ENCODE assay signal across 14 mouse cellular contexts in the genomic region with DNA sequence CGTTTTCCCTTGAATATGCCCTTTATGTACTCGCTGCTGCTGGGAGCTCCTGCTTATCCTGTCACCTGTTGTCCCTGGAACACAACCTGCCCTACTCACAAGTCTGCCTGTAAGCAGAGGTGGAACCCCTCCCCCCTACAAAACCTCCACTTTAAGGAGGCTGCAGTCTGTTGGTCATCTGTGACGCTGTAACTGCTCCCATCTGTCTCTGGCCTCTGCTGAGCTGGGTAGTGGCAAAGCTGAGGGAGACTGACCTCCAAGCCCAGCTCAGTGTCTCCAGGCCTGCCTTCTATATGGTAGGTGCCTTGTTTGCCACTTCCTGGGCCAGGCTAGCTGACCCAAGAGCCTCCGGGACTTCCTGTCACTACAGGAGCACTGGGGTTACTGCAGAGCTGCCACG.
DNase-seq lines count a peak whose midpoint lies in the region; ATAC-seq and TF ChIP-seq lines count a peak whose summit lies in the region.
"Had no signal": no experiment of that assay in that cellular context is flagged by ENCODE, and none has a peak within 500 bp of the region (broad histone marks: within the 10 kb centered on the region; RNA-seq: fewer than 3 reads in every experiment).

No protein-coding gene starts in this region.

- no peaks in the 10 kb centered on the region for H3K9me3 ChIP-seq in kidney, embryonic 14.5 days (ENCODE audit: control insufficient read depth, low read length)
- no peaks in the 10 kb centered on the region for H3K9me3 ChIP-seq in stomach, embryonic 15.5 days
- H3K9me3 ChIP-seq in stomach, postnatal 0 days (ENCODE audit: control insufficient read depth, low read length), result no peaks in the 10 kb centered on the region
- H3K9me3 ChIP-seq: heart, embryonic 12.5 days; liver, embryonic 13.5 days; megakaryocyte, embryonic 14.5 days; neural tube, embryonic 15.5 days had no signal

- 32% methylated on average over 5 of the region's 5 CpGs for WGBS in kidney, embryonic 14.5 days
- 61% methylated on average over 5 of the region's 5 CpGs for WGBS in stomach, embryonic 15.5 days
- WGBS in stomach, postnatal 0 days, result 63% methylated on average over 5 of the region's 5 CpGs

- no peak overlapping the region for H3K4me2 ChIP-seq in kidney, embryonic 14.5 days (replicated peaks; ENCODE audit: low read depth, low read length)
- H3K4me2 ChIP-seq in stomach, embryonic 15.5 days, result no peak overlapping the region
- H3K4me2 ChIP-seq in stomach, postnatal 0 days (replicated peaks; ENCODE audit: low read depth), result no peak overlapping the region
- H3K4me2 ChIP-seq: heart, embryonic 12.5 days; liver, embryonic 13.5 days; neural tube, embryonic 15.5 days had no signal

- no peak for DNase-seq in gastrocnemius, adult 2 months
- no peak for DNase-seq in gastrocnemius, adult 8-10 months (ENCODE audit: low spot score in 2 of 2)
- no peak for DNase-seq in kidney, adult 11 months
- DNase-seq in stomach, postnatal 0 days (ENCODE audit: low spot score), result no peak
- no peak for DNase-seq in lung, postnatal 36 days
- DNase-seq: gastrocnemius, postnatal 14 days; liver, embryonic 13.5 days; retina, postnatal 1 day had no signal

- intact Hi-C loops in gastrocnemius, adult 2 months (cut with DNase I), result loop anchor here (2.0 to 5.0 kb wide), 2 partner anchors 21 to 60 kb away; no protein-coding TSS in a partner anchor

- no peaks in the 10 kb centered on the region for H3K27me3 ChIP-seq in kidney, embryonic 14.5 days (ENCODE audit: control insufficient read depth, insufficient read depth, low read length)
- H3K27me3 ChIP-seq in stomach, embryonic 15.5 days (replicated peaks), result no peaks in the 10 kb centered on the region
- H3K27me3 ChIP-seq in stomach, postnatal 0 days (ENCODE audit: control insufficient read depth, insufficient read depth, low read length), result no peaks in the 10 kb centered on the region
- H3K27me3 ChIP-seq: heart, embryonic 12.5 days; liver, embryonic 13.5 days; megakaryocyte, embryonic 14.5 days; neural tube, embryonic 15.5 days had no signal

- no peak overlapping the region for H3K9ac ChIP-seq in kidney, embryonic 14.5 days (ENCODE audit: low read depth, low read length)
- no peak overlapping the region for H3K9ac ChIP-seq in stomach, embryonic 15.5 days
- H3K9ac ChIP-seq in stomach, postnatal 0 days (ENCODE audit: low read length), result no peak overlapping the region
- H3K9ac ChIP-seq: heart, embryonic 12.5 days; liver, embryonic 13.5 days; neural tube, embryonic 15.5 days had no signal

- H3K4me3 ChIP-seq in gastrocnemius, adult 2 months, result no peak overlapping the region
- H3K4me3 ChIP-seq in kidney, embryonic 14.5 days (ENCODE audit: low read length), result no peak overlapping the region
- H3K4me3 ChIP-seq in stomach, embryonic 15.5 days (replicated peaks), result no peak overlapping the region
- H3K4me3 ChIP-seq in stomach, postnatal 0 days (ENCODE audit: low read depth, low read length), result no peak overlapping the region
- H3K4me3 ChIP-seq: heart, embryonic 12.5 days; liver, embryonic 13.5 days; neural tube, embryonic 15.5 days had no signal

- no peak for TF ChIP-seq CTCF in gastrocnemius, adult 2 months (IDR thresholded peaks at IDR 0.05)
- no peak for TF ChIP-seq CTCF in stomach, postnatal 0 days (IDR thresholded peaks at IDR 0.05; ENCODE audit: low read depth)

- TF ChIP-seq EP300 in stomach, postnatal 0 days (optimal IDR thresholded peaks at IDR 0.05), result no peak

- H3K36me3 ChIP-seq in kidney, embryonic 14.5 days (ENCODE audit: control insufficient read depth, insufficient read depth, low read length), result peaks cover 27% of the 10 kb centered on the region
- peaks cover 31% of the 10 kb centered on the region for H3K36me3 ChIP-seq in stomach, embryonic 15.5 days
- peaks cover 14% of the 10 kb centered on the region for H3K36me3 ChIP-seq in stomach, postnatal 0 days (ENCODE audit: control insufficient read depth, insufficient read depth, low read length)

- H3K27ac ChIP-seq in gastrocnemius, adult 2 months, result peak overlapping the region; percentile 89
- no peak overlapping the region; the same call in 1 of the 2 replicates for H3K27ac ChIP-seq in kidney, embryonic 14.5 days (ENCODE audit: low read depth, low read length)
- no peak overlapping the region; the same call in 1 of the 2 replicates for H3K27ac ChIP-seq in stomach, embryonic 15.5 days
- H3K27ac ChIP-seq in stomach, postnatal 0 days (replicated peaks), result no peak overlapping the region
- H3K27ac ChIP-seq: liver, embryonic 13.5 days; neural tube, embryonic 15.5 days had no signal

- peak; percentile 68 for ATAC-seq in kidney, embryonic 14.5 days (ENCODE audit: low FRiP score, low TSS enrichment)
- 0 out of 2 replicates have a peak, but pooled peaks have one; percentile 11 for ATAC-seq in stomach, embryonic 15.5 days (ENCODE audit: insufficient read depth, low FRiP score, low read depth)
- ATAC-seq in stomach, postnatal 0 days (ENCODE audit: low FRiP score, low TSS enrichment), result no peak
- ATAC-seq: forebrain, embryonic 14.5 days had no signal

- H3K4me1 ChIP-seq in kidney, embryonic 14.5 days (ENCODE audit: control insufficient read depth, insufficient read depth, low read length), result peaks cover 15% of the 10 kb centered on the region
- H3K4me1 ChIP-seq in stomach, embryonic 15.5 days, result no peaks in the 10 kb centered on the region
- no peaks in the 10 kb centered on the region for H3K4me1 ChIP-seq in stomach, postnatal 0 days (replicated peaks; ENCODE audit: control insufficient read depth, insufficient read depth)
- H3K4me1 ChIP-seq: liver, embryonic 13.5 days had no signal
